Mouse (Mus musculus) T-helper 17 cell (primary cell): ENCODE data around the gene Thrb.

Experiments
- in situ Hi-C, 2 experiments: fragments of 300-600 bp; cut with MboI, MseI; formaldehyde crosslinking; loops; 1 replicate in 1 of 2; 2 replicates in 1 of 2; pipeline ENCODE4 v1.15.1; 2025; ENCODE audit warnings: high pct_unique_total_duplicates in 2 of 2

The Thrb gene

DNA sequence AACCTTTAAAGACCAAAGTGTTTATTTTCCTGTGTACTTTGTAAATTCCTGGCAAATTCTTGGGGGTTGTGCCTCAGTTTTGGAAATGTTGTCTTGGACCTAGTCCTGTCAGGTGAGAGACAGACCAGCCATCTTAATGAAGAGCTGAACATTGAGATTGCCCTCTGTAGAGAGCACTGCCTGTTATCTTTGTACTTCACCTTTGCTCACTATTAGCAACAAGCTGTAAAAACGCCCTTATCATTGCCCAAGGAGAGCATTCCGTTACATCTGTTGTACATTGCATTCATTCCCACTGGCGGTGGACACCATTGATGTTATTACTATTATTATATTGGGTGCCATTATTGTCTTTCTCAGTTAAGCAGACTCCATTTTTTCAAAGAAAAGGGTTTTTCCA, 40.2 kb downstream of the Thrb start:
- in situ Hi-C loops, result no loop called here

DNA sequence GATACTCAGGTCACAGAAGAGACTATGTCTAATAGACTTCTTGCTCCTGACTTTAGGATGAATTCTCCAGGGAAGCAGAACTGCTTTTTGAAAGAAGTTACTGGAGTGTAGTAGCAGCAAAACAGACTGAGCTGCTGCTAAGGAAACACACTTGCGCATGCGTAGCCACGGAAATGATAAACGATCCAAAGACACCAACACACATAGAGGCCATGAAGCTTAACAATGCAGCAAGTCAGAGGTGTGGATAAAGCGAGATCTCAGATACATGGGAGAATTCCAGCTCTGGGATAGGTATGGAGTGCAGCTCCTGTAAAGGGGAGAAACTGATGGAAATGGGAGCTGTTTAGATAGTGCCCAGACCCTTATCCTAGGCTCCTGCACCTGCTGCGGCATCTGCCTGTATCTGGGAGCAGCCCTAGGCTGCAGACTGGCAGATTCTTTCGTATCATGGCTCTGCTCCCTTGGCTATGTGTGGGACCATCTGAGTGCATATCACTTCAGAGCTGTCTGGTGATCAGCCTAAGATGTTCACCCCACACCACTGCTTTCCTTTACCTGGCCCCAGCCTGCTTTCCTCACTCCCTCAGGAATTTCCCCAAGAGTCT, 53.3 kb downstream of the Thrb start:
- in situ Hi-C loops, result no loop called here

GRCm38 (mm10) chr14:17719494-17719893, 59.4 kb downstream of the Thrb start:
- in situ Hi-C loops, result no loop called here

- in situ Hi-C loops, result loop anchor here in 1 of 2 experiments (10.0 kb wide), 1 partner anchor 1022 kb away; no protein-coding TSS in a partner anchor
These were observed 62.9 kb downstream of the Thrb start for GRCm38 (mm10) chr14:17722824-17723445.

DNA sequence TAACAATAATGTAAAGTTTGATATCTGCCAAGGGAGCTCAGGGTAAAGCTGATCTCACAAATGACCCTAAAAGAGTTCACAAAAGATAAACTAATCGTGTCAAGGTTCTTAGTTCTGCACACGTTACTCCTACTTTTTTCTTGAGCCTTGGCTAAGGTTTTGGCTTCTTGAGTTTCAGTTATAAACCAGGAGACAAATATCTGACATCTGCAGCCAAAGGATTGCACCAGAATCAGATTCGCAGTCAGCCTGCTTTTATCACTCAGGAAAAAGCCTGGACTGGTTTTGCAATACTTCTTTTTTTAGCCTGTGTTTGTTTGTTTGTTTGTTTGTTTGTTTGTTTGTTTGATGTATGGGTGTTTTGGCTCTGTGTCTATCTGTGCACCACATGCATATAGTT, 64.5 kb downstream of the Thrb start:
- in situ Hi-C loops, result loop anchor here in 1 of 2 experiments (10.0 kb wide), 1 partner anchor 1020 kb away; no protein-coding TSS in a partner anchor

DNA sequence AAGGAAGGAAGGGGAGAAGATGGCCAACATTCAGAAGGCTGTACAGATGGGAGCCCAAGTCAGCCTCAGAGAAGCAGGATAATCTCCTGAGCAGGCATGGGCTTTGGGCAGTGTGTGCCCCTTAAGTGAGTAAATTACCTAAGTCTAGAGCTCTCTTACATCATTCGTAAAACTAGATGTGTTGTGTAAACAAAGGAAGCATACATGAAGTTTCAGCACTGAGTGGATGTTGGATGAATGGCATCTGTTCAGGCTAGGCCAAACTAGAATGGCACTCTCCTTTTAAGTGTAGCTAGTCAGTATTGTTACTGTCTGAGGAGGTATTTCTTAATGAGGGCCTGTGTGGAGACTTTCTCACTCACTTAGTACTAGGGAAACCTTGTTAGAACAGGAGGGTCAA, 66.8 kb downstream of the Thrb start:
- in situ Hi-C loops, result loop anchor here in 1 of 2 experiments (10.0 kb wide), 1 partner anchor 1018 kb away; no protein-coding TSS in a partner anchor

GRCm38 (mm10) chr14:17727878-17728277, 67.8 kb downstream of the Thrb start:
- in situ Hi-C loops, result loop anchor here in 1 of 2 experiments (10.0 kb wide), 1 partner anchor 1017 kb away; no protein-coding TSS in a partner anchor

- in situ Hi-C loops, result loop anchor here in 1 of 2 experiments (10.0 kb wide), 1 partner anchor 1016 kb away; no protein-coding TSS in a partner anchor
These were observed 68.8 kb downstream of the Thrb start for GRCm38 (mm10) chr14:17728889-17729288.

DNA sequence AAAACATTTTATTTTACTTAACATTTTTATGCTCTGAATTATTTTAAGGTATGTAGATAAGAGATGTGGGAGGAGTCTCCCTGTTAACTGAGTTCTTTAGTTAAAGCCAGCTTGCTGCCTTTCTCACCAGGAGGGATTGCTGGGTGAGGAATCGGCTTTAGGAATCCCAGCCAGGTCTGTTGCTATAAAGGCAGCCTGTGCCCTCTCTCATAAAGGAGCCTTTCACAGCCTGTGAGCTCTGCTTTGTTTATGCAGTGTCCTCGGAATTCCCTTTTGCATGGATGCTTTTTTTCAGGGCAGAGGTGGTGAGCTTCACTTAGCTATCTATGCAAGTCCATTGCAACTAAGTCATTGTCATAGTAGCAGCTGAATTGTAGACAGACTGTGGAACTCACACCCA, 71.0 kb downstream of the Thrb start:
- in situ Hi-C loops, result no loop called here

GRCm38 (mm10) chr14:17733077-17733778, 73.2 kb downstream of the Thrb start:
- in situ Hi-C loops, result no loop called here

GRCm38 (mm10) chr14:17733779-17734137, 73.7 kb downstream of the Thrb start:
- in situ Hi-C loops, result no loop called here

- in situ Hi-C loops, result no loop called here
These were observed 75.4 kb downstream of the Thrb start for GRCm38 (mm10) chr14:17735440-17735839.

DNA sequence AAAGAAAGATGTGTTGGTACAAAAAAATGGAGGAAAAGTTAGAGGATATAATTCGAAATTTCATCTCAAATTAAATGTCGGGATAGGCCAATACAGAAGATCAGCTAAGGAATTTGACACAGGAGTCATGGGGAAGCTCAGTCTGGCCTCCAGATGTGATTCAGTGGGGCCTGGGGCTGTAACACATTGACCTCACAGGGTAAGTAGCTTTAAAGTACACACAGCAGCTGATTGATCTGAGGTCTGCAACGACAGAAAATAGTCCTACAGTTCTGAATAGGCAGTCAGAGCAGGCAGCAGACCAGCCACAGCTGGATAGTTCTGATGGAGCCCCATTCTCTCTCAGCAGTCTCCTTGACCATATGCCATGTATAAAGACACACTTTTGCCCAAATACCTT, 80.8 kb downstream of the Thrb start:
- in situ Hi-C loops, result no loop called here

DNA sequence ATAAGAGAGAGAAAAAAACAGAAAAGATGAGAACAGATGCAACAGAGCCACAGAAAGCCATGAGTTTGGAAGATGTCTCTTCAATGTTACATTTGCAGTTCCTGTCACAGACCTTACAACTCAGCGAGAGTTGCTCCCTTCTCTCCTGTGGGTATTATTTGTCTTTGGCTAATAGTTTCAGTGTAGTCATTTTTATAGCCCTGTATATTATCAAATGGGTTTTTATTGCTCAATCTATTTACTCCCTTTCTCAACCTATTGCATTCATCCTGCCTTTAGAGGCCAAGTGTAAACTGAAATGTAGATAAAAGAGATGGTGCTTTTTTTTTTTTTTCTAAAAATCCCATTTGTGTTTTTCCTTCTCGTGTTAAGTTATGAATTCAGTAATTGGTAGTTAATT, 82.2 kb downstream of the Thrb start:
- in situ Hi-C loops, result no loop called here

- in situ Hi-C loops, result no loop called here
These were observed 83.0 kb downstream of the Thrb start for GRCm38 (mm10) chr14:17742902-17743712.

- in situ Hi-C loops, result no loop called here
These were observed 83.7 kb downstream of the Thrb start for GRCm38 (mm10) chr14:17743713-17744158.

- in situ Hi-C loops, result no loop called here
These were observed 87.9 kb downstream of the Thrb start for GRCm38 (mm10) chr14:17747922-17748321.

DNA sequence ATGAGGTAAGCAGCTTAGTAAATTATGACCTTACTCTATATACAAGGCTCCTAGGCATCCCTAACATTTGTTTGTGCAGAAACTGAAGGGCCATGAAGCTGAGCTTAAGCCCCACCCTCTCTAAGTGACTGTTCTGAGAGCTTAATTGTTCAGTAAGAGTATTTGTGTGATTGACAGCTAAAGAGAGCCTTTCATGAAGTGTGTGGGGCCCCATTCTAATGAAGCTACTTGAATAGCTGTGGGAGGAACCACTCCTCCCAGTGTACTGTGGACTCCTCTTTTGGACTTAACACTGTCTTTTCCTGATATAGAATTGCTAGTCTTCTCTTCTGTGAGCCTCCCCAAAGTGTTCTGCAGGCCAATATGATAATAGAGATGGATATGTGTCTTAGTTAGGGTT, 88.9 kb downstream of the Thrb start:
- in situ Hi-C loops, result no loop called here

- in situ Hi-C loops, result no loop called here
These were observed 91.8 kb downstream of the Thrb start for GRCm38 (mm10) chr14:17751911-17752310.

DNA sequence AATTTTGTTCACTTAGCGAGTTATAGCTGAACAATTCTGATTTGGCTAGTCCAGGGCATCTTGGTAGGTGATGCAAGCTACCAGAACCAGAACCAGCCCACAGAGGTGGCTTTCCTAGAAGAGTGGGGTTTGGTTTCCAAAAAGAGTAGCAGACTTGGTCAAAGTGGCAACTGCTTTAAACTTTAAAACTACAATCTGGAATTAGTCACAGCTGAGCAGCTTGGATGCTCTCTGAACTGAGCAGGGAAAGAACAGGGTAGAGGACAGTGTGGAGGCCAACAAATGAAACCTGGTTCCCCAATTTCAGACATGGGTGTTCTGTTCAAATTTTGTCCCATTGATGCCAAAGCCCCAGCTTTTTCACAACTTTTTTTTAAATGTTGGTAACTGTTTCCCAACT, 93.4 kb downstream of the Thrb start:
- in situ Hi-C loops, result no loop called here

GRCm38 (mm10) chr14:17756732-17757131, 96.7 kb downstream of the Thrb start:
- in situ Hi-C loops, result no loop called here

- in situ Hi-C loops, result no loop called here
These were observed 107.9 kb downstream of the Thrb start for GRCm38 (mm10) chr14:17767987-17768386.
